Mouse (Mus musculus) heart, embryonic 10.5 days (tissue): ENCODE measurements around the gene Ythdf1. TPM values are rescaled to one million over a fixed set of nuclear protein-coding genes. Genes with fewer than 3 reads are reported as not detected.

ENCODE experiments used
- DNase-seq: peaks from one replicate; pipeline ENCODE4 v3.0.0-alpha.2; 2017; ENCODE audit warnings: low spot score
- H3K27ac ChIP-seq: fragments of 300-500 bp; sonication (generic); 2 replicates; pipeline ENCODE4 v1.5.1; 2016; ENCODE audit warnings: mild to moderate bottlenecking
- H3K27me3 ChIP-seq: fragments of 300-500 bp; sonication (generic); 2 replicates; pipeline ENCODE4 v1.6.1; 2016; ENCODE audit warnings: mild to moderate bottlenecking; ENCODE audit not compliant: poor library complexity, insufficient read depth, severe bottlenecking
- H3K36me3 ChIP-seq: fragments of 300-500 bp; sonication (generic); 2 replicates; pipeline ENCODE4 v1.6.1; 2016; ENCODE audit warnings: mild to moderate bottlenecking, moderate library complexity
- H3K4me1 ChIP-seq: fragments of 300-500 bp; sonication (generic); 2 replicates; pipeline ENCODE4 v1.6.1; 2016; ENCODE audit warnings: mild to moderate bottlenecking
- H3K4me3 ChIP-seq: fragments of 300-500 bp; sonication (generic); 2 replicates; pipeline ENCODE4 v1.5.1; 2016; ENCODE audit warnings: mild to moderate bottlenecking, moderate library complexity
- H3K9me3 ChIP-seq: fragments of 300-500 bp; sonication (generic); 2 replicates; pipeline ENCODE4 v1.6.1; 2016; ENCODE audit warnings: mild to moderate bottlenecking, moderate library complexity
- WGBS: fragments of 180-500 bp; shearing (Covaris S2); methylation state at CpG from one replicate; pipeline ENCODE4 v1.1.7; 2016; 5-methylcytosine and 5-hydroxymethylcytosine counted together
- polyA plus RNA-seq: library from polyadenylated mRNA; unstranded; fragments of >200 nt; fragmentation: Nextera tagmentation; extraction: Ambion mirVana; gene quantifications from 2 replicates; pipeline ENCODE4 v1.2.1, GENCODE M21; 2016

Ythdf1 gene
- polyA plus RNA-seq, 1 experiment from 2014 or later: 43.9 TPM

DNA sequence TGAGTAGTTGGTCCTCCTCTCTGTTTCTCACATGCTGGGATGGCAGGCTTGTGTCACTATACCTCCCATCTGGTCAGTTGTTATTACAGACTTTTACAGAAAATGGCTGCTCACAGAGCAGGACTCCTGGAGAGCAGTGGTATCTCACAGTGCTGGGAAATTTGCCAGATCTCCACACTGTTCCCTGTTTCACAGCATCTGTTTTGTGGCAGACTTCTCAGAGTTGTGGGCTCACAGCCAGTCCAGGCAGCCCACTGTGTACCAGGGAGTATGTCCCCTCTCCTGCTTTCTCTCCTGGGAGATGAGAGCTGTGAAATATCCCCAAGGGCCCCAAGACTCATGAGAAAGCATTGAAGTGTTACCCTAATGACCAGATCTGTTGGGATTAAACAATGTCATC is 21.1 kb upstream of the Ythdf1 start:
- Histone ChIP-seq H3K4me3 (no peak overlapping the region), H3K36me3 (peaks cover 4% of the 10 kb centered on the region; the same call in 1 of the 2 replicates), H3K27me3 (peaks cover 12% of the 10 kb centered on the region; the same call in 1 of the 2 replicates), H3K4me1 (no peaks in the 10 kb centered on the region), H3K27ac (no peak overlapping the region), H3K9me3 (no peaks in the 10 kb centered on the region)
- DNase-seq: no peak

DNA sequence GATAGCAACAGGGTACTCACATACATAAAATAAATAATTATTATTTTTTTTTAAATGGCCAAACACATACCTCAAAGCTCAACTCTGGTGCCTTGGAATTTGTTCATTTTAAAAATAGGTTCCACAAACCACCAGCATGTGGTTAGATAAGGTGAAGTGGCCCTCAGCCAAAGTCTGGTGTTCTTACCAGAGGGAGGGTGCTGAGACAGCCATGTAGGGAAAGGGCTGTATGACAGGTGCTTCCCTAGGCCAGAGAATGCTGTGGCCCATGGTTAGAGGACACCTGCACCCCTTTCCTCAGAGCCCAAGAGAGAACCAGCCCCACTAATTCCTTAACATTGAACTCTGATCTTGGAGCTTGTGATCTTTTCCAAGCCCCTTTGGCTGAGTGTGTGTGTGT is 19.4 kb upstream of the Ythdf1 start:
- H3K36me3 ChIP-seq: peaks cover 4% of the 10 kb centered on the region; the same call in 1 of the 2 replicates
- H3K27ac ChIP-seq: no peak overlapping the region
- no peak overlapping the region for H3K4me3 ChIP-seq
- H3K27me3 ChIP-seq: peaks cover 15% of the 10 kb centered on the region; the same call in 1 of the 2 replicates
- DNase-seq: no peak
- H3K9me3 ChIP-seq: no peaks in the 10 kb centered on the region
- 0 out of 2 replicates have a peak, but pooled peaks cover 4% of the 10 kb centered on the region for H3K4me1 ChIP-seq

DNA sequence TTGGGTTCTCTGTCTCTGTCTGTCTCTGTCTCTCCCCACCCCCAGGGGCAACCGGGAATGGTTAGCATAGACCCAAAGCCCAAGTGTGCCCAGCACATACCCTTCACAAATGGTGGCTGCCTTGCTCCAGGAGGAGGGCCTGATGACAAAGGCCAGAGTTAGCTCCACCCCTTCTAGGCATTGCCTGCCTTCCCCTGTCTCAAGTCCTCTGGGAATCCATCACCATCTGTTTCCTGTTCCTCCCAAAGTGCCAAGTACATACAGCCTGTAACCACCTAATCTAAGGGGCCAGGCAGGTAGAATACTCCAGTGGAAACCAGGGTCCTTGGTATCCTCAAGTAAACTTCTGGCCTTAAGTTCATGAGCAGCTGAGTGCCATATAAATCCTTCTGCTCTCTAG is 11.7 kb upstream of the Ythdf1 start:
- H3K36me3 ChIP-seq: no peaks in the 10 kb centered on the region
- no peak overlapping the region for H3K27ac ChIP-seq
- H3K4me1 ChIP-seq: peaks cover 12% of the 10 kb centered on the region; the same call in 1 of the 2 replicates
- WGBS: 67% methylated on average over 1 of the region's 1 CpGs
- H3K9me3 ChIP-seq: no peaks in the 10 kb centered on the region
- DNase-seq: no peak
- H3K4me3 ChIP-seq: no peak overlapping the region
- H3K27me3 ChIP-seq: peaks cover 23% of the 10 kb centered on the region

DNA sequence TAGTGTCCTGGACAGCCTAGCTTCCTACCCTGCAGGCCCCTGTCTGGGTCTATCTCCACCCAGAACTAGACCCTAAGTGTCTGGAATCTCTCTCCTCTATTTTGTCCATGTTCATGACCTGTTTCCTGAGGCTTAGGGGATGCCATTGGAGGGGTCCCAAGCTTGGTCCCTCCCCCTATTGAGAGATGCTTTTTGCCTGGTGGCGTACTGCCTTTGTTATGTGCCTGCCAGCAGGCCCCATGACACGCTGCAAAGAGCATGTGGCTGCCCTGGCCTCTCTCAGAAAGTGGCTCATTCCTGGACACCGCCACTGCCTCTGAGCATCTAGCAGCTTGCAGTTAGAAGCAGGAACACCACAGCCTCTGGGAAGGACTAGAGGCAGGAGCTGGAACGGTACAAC is 8.0 kb upstream of the Ythdf1 start, which contains the start of gene Birc7:
Gene Birc7 (plus strand): TSS at position 301 of the 400 bp plus-strand sequence.
- H3K36me3 ChIP-seq: no peaks in the 10 kb centered on the region
- H3K27ac ChIP-seq: no peak within 1 kb of the TSS
- H3K27me3 ChIP-seq: peaks cover 26% of the 10 kb centered on the region
- no peak within 1 kb of the TSS for H3K4me3 ChIP-seq
- H3K4me1 ChIP-seq: peaks cover 6% of the 10 kb centered on the region; the same call in 1 of the 2 replicates
- H3K9me3 ChIP-seq: no peaks in the 10 kb centered on the region
- DNase-seq: no peak
- WGBS: 52% methylated on average over 4 of the region's 4 CpGs

DNA sequence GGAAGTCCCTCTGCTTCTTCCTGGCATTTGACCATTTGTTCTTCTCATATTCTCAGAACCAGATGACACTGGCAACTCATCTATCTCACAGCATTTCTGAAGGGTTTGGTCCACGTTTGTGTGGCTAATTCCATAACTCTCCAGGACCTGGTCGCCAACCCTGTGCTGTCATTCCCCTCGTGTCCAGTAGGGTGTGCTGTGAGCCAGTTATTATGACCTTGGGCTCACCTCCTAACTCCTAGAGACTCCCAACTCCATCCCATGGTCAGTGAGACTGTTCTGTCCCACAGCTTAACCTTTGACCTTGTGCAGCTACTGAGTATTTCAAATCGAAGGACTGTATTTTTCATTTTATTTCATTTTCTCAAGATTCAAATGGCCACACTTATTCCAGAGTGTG is 4.4 kb upstream of the Ythdf1 start:
- no peaks in the 10 kb centered on the region for H3K9me3 ChIP-seq
- peaks cover 12% of the 10 kb centered on the region for H3K27me3 ChIP-seq
- no peak overlapping the region for H3K4me3 ChIP-seq
- DNase-seq: peak; percentile 84
- no peaks in the 10 kb centered on the region for H3K36me3 ChIP-seq
- no peak overlapping the region for H3K27ac ChIP-seq
- 9% methylated on average over 4 of the region's 4 CpGs for WGBS
- H3K4me1 ChIP-seq: peaks cover 7% of the 10 kb centered on the region; the same call in 1 of the 2 replicates

DNA sequence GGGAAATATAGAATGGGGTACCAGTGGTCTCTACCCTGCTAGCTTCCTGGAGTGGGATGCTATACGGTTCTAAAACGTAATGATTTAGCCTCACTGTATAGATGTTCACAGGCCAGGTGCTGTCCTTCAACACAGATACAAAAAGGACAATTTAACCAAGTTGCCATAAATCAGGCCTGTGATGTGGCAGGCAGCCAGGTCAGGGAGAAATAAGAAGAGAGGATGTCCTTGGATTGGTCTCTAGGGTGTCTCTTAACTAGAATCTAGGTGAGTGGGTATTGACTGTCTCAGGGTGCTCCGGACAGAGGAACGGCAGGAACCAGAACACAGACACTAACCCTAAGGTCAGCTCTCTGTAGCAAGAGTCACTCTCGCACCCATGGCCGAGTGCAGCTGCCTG is 2.0 kb upstream of the Ythdf1 start:
- Histone ChIP-seq H3K27ac (no peak overlapping the region), H3K27me3 (peaks cover 12% of the 10 kb centered on the region), H3K4me3 (no peak overlapping the region), H3K9me3 (no peaks in the 10 kb centered on the region), H3K36me3 (peaks cover 11% of the 10 kb centered on the region), H3K4me1 (peaks cover 9% of the 10 kb centered on the region)
- 88% methylated on average over 6 of the region's 6 CpGs for WGBS
- no peak for DNase-seq

DNA sequence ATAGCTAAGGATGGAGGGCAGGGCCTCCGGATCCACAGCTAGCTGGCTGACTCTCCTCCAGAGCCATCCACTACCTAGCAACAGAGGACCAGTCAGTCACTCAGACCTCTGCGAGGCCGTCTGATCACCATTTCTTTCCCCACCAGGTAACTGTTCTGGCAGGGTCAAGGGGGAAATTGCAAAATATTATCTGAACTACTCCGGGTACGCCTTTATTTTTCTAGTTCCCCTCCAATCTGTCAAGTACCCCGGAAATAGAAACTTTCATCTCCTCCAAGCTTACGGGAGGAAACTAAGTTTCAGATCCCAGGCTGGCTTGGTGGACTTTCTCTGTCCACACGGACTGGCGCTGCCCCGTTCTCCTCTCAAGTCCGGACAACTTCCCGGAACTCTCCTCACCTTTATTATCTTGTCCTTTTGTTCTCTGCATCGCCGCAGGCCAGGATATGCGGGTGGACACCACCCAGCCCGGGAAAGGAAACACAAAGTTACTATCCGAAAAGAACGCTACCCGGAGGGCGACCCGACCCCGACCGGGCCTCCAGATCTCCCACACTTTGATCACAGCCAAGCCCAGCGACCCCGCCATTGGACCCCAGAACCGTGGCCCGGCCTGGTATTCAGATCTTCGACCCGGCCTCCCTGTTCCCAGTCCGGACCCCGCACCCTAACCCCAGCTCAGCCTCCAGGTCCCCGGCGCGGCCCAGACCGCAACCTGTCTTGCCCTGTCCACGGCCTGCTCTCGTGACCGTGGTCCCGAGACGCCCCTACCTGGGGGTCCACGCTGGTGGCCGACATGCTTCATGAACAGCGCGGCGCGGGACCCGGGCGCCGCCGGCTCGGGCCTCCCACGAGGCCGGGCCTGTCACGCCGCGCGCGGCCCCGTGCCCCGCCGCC is 588 bp downstream of the Ythdf1 start:
- Histone ChIP-seq H3K27ac (peak overlapping the region; percentile 99), H3K27me3 (peaks cover 5% of the 10 kb centered on the region), H3K36me3 (peaks cover 34% of the 10 kb centered on the region), H3K9me3 (no peaks in the 10 kb centered on the region), H3K4me1 (peaks cover 9% of the 10 kb centered on the region), H3K4me3 (peak overlapping the region; percentile 100)
- under 1% methylated on average over 59 of the region's 61 CpGs for WGBS
- DNase-seq: no peak

DNA sequence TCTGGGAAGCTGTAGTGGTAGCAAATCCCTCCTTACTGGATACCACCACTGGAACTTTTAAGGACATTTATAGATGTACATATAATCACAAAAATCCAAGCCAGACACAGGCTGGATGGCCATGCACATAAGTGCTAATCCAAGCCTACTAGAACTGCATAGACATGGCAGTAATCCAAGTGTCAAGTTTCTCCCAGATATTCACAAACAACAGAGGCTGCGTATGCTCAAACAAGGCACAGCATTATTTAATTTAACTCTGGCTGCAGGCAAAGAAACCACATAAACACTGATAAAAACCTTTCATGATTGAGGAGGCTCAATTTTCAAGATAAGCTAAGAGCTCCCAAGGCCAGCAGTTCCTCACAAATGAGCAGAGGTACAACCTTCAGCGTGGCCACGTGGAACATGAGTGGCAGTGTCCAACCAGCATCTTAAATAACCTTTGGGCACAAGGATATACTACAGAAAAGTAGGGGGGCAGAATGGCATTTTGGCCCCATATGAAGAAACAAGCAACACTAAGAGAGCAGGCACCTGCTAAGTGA is 4.8 kb downstream of the Ythdf1 start:
- Histone ChIP-seq H3K27ac (no peak overlapping the region), H3K36me3 (peaks cover 73% of the 10 kb centered on the region), H3K4me1 (peaks cover 6% of the 10 kb centered on the region), H3K9me3 (no peaks in the 10 kb centered on the region), H3K27me3 (no peaks in the 10 kb centered on the region), H3K4me3 (no peak overlapping the region)
- WGBS: 69% methylated on average over 3 of the region's 3 CpGs
- no peak for DNase-seq

DNA sequence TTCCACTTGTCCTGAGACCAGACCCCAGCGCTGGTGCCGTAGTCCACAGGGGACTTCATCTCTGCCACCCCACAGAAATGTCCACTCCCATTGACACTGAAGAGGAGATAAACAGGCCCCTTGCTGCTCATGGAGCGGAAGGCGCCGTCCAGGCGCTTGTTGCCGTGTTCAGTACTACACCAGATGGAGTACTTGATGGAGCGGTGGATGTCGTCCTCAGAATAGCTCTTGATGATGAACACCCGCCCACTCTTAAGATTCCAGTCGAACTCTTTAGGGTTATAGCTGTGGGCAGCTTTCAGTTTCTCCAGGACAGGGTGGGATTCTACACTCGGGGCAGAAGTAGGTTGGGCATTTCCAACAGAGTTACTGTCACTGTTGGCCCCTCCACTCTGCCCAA is 9.8 kb downstream of the Ythdf1 start:
- Histone ChIP-seq H3K27me3 (no peaks in the 10 kb centered on the region), H3K27ac (no peak overlapping the region), H3K9me3 (no peaks in the 10 kb centered on the region), H3K4me3 (no peak overlapping the region), H3K4me1 (no peaks in the 10 kb centered on the region), H3K36me3 (peaks cover 88% of the 10 kb centered on the region)
- no peak for DNase-seq
- WGBS: 90% methylated on average over 12 of the region's 12 CpGs

DNA sequence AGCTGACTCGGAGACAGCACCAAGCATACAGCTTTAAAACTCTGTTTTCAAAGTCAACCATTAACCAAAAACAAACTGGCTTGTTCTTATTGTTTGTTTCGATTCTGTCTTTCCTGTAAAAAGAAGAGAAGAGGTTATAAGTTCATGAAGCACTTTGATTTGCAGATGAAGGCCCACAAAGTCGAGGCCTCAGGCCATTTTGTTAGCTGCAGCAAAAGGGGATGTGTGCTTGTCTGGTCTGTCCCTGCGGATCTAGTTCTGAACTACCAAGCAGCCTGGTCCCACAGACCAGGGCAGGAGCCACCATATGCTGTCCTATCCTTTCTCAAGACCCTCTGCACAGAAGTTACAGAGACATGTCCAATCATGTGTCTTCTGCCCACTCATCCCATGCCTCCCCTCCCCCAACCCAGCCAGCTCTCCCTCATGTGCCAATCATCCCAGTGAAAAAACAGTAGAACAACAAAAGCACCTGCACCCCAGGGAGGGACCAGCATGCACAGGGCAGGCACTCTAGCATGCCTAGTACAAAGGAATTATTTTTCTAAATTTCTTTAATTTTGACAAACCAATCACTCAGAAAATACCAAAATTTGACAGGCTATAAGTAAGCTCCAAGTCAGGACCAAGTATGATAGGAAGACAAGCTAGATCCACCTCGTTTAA is 15.1 kb downstream of the Ythdf1 start:
- no peaks in the 10 kb centered on the region for H3K9me3 ChIP-seq
- peaks cover 61% of the 10 kb centered on the region for H3K36me3 ChIP-seq
- H3K4me1 ChIP-seq: no peaks in the 10 kb centered on the region
- H3K27ac ChIP-seq: no peak overlapping the region
- WGBS: 82% methylated on average over 5 of the region's 5 CpGs
- no peaks in the 10 kb centered on the region for H3K27me3 ChIP-seq
- DNase-seq: no peak
- H3K4me3 ChIP-seq: no peak overlapping the region

DNA sequence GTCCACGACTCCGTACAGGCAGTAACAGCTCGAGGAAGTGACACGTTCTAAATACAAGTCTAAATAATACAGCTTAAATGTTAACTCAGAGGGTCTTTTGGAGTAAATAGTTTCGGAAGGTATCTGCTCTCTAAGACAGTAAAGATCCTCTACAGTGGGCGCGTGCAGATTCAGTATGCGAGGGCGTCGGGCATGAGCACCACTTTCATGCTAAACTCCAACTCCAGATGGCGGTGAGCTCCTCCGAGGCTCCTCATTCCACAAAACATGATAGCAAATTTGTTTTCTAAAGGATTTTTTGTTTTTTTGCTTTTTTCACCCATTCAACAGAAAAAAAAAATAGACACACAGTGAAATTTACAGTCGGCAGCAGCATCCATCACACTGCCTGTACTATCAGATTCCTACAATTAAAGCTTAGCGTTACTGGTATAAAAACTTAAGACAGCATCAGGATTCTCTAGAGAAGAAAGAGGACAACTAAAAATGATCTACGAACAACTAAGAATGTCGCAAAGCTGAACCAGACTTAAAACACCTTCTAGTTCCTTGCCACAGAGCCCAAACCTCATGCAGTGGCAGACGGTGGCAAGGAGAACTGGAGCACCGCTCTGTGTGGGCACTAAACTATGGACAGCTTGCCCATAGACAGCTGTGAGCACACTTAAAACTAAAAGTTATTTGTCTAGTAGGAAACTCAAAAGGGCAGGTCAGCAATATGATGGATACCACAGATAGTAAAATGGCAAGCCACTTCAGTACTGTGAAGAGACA is 16.1 kb downstream of the Ythdf1 start:
- Histone ChIP-seq H3K9me3 (no peaks in the 10 kb centered on the region), H3K27me3 (no peaks in the 10 kb centered on the region), H3K4me3 (no peak overlapping the region), H3K27ac (no peak overlapping the region), H3K36me3 (peaks cover 52% of the 10 kb centered on the region), H3K4me1 (no peaks in the 10 kb centered on the region)
- 92% methylated on average over 18 of the region's 18 CpGs for WGBS
- no peak for DNase-seq

DNA sequence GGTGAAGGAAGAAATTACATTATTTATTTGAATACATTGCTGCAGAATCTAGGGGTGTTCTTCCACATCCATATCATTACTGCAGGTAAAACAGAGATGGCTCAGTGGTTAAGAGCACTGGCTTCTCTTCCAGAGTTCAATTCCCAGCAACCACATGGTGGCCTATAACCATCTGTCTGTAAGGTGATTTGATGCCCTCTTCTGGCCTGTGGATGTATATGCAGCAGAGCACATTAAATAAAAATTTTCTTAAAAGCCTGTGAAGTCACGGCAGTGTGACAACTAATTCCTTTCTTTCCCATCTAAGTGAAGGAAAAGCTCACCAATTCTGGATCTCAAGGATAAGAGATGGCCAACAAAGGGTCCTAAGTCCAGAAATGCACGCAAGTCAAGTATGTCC is 18.7 kb downstream of the Ythdf1 start:
- Histone ChIP-seq H3K27ac (no peak overlapping the region), H3K36me3 (peaks cover 32% of the 10 kb centered on the region), H3K4me1 (no peaks in the 10 kb centered on the region), H3K4me3 (no peak overlapping the region), H3K27me3 (peaks cover 18% of the 10 kb centered on the region), H3K9me3 (no peaks in the 10 kb centered on the region)
- 40% methylated on average over 2 of the region's 2 CpGs for WGBS
- no peak for DNase-seq
